ENCODE assay signal across 20 mouse cellular contexts in genomic region chr19:57534262-57534661, GRCm38 (mm10).
DNase-seq lines count a peak whose midpoint lies in the region; ATAC-seq and TF ChIP-seq lines count a peak whose summit lies in the region.
"Had no signal": no experiment of that assay in that cellular context is flagged by ENCODE, and none has a peak within 500 bp of the region (broad histone marks: within the 10 kb centered on the region; RNA-seq: fewer than 3 reads in every experiment).

No protein-coding gene starts in this region.

- no peak overlapping the region for H3K4me3 ChIP-seq in lung, postnatal 0 days (ENCODE audit: low read depth, low read length)
- H3K4me3 ChIP-seq in intestine, postnatal 0 days (ENCODE audit: low read depth, low read length): no peak overlapping the region
- no peak overlapping the region for H3K4me3 ChIP-seq in stomach, embryonic 14.5 days (ENCODE audit: low read depth, low read length)
- H3K4me3 ChIP-seq: embryonic facial prominence, embryonic 15.5 days; erythroblast, embryonic 14.5 days; forebrain, embryonic 15.5 days; heart, embryonic 13.5 days; hindbrain, embryonic 12.5 days had no signal

- no peaks in the 10 kb centered on the region for H3K36me3 ChIP-seq in lung, postnatal 0 days (ENCODE audit: insufficient read depth, low read length)
- no peaks in the 10 kb centered on the region for H3K36me3 ChIP-seq in intestine, postnatal 0 days (ENCODE audit: control insufficient read depth, insufficient read depth)
- no peaks in the 10 kb centered on the region for H3K36me3 ChIP-seq in stomach, embryonic 14.5 days (ENCODE audit: control insufficient read depth, insufficient read depth, low read length)
- H3K36me3 ChIP-seq: embryonic facial prominence, embryonic 15.5 days; forebrain, embryonic 15.5 days; heart, embryonic 13.5 days; hindbrain, embryonic 12.5 days had no signal

- no peak for TF ChIP-seq EP300 in lung, postnatal 0 days (IDR thresholded peaks at IDR 0.05)

- H3K27me3 ChIP-seq in lung, postnatal 0 days (replicated peaks; ENCODE audit: insufficient read depth, low read length): no peaks in the 10 kb centered on the region
- no peaks in the 10 kb centered on the region for H3K27me3 ChIP-seq in intestine, postnatal 0 days (replicated peaks; ENCODE audit: control insufficient read depth, insufficient read depth, low read length)
- no peaks in the 10 kb centered on the region for H3K27me3 ChIP-seq in stomach, embryonic 14.5 days (ENCODE audit: control insufficient read depth, insufficient read depth, low read length)
- H3K27me3 ChIP-seq: embryonic facial prominence, embryonic 15.5 days; forebrain, embryonic 15.5 days; hindbrain, embryonic 12.5 days had no signal

- DNase-seq in kidney, postnatal 10 days: peak; percentile 32
- DNase-seq in kidney, postnatal 14 days: no peak
- DNase-seq in lung, postnatal 0 days (ENCODE audit: low spot score): peak; percentile 37
- DNase-seq in lung, postnatal 4 days: no peak
- DNase-seq in heart, postnatal 36 days: no peak
- DNase-seq: adrenal gland, adult 2 months; adrenal gland, postnatal 25 days; cerebellum, adult 18-20 months; cerebellum, adult 9-11 months; cerebellum, postnatal 36 days; gastrocnemius, postnatal 36 days; heart, adult 11 months; heart, postnatal 4 days had no signal

- no peak overlapping the region for H3K4me2 ChIP-seq in lung, postnatal 0 days (replicated peaks; ENCODE audit: low read depth, low read length)
- H3K4me2 ChIP-seq in intestine, postnatal 0 days (replicated peaks; ENCODE audit: low read depth): no peak overlapping the region
- H3K4me2 ChIP-seq in stomach, embryonic 14.5 days (replicated peaks; ENCODE audit: low read depth, low read length): no peak overlapping the region
- H3K4me2 ChIP-seq: embryonic facial prominence, embryonic 15.5 days; forebrain, embryonic 15.5 days; heart, embryonic 13.5 days; hindbrain, embryonic 12.5 days had no signal

- WGBS in lung, postnatal 0 days: 58% methylated on average over 7 of the region's 7 CpGs
- 53% methylated on average over 7 of the region's 7 CpGs for WGBS in intestine, postnatal 0 days
- 36% methylated on average over 7 of the region's 7 CpGs for WGBS in stomach, embryonic 14.5 days

- intact Hi-C loops in heart, postnatal 36 days (cut with DNase I): no loop called here

- no peak overlapping the region for H3K27ac ChIP-seq in lung, postnatal 0 days (ENCODE audit: low read length)
- H3K27ac ChIP-seq in intestine, postnatal 0 days (ENCODE audit: low read depth, low read length): no peak overlapping the region
- H3K27ac ChIP-seq in stomach, embryonic 14.5 days (ENCODE audit: low read length): peak overlapping the region; percentile 41; the same call in 1 of the 2 replicates
- H3K27ac ChIP-seq: embryonic facial prominence, embryonic 15.5 days; forebrain, embryonic 15.5 days; heart, embryonic 13.5 days; hindbrain, embryonic 12.5 days had no signal

- no peak overlapping the region for H3K9ac ChIP-seq in lung, postnatal 0 days (replicated peaks; ENCODE audit: low read depth)
- no peak overlapping the region for H3K9ac ChIP-seq in intestine, postnatal 0 days (ENCODE audit: low read depth, low read length)
- no peak overlapping the region for H3K9ac ChIP-seq in stomach, embryonic 14.5 days (replicated peaks; ENCODE audit: low read depth, low read length)
- H3K9ac ChIP-seq: embryonic facial prominence, embryonic 15.5 days; forebrain, embryonic 15.5 days; heart, embryonic 13.5 days; hindbrain, embryonic 12.5 days had no signal

- no peaks in the 10 kb centered on the region for H3K9me3 ChIP-seq in lung, postnatal 0 days (ENCODE audit: low read length)
- H3K9me3 ChIP-seq in intestine, postnatal 0 days (ENCODE audit: control insufficient read depth): no peaks in the 10 kb centered on the region
- H3K9me3 ChIP-seq in stomach, embryonic 14.5 days (ENCODE audit: control insufficient read depth, low read depth, low read length): no peaks in the 10 kb centered on the region
- H3K9me3 ChIP-seq: embryonic facial prominence, embryonic 15.5 days; forebrain, embryonic 15.5 days; heart, embryonic 13.5 days; hindbrain, embryonic 12.5 days had no signal

- no peaks in the 10 kb centered on the region for H3K4me1 ChIP-seq in lung, postnatal 0 days (ENCODE audit: insufficient read depth, low read depth, low read length)
- no peaks in the 10 kb centered on the region; the same call in 1 of the 2 replicates for H3K4me1 ChIP-seq in intestine, postnatal 0 days (replicated peaks; ENCODE audit: control insufficient read depth, insufficient read depth, low read length)
- H3K4me1 ChIP-seq in stomach, embryonic 14.5 days (ENCODE audit: control insufficient read depth, insufficient read depth, low read length): 0 out of 2 replicates have a peak, but pooled peaks cover 11% of the 10 kb centered on the region
- H3K4me1 ChIP-seq: embryonic facial prominence, embryonic 15.5 days; heart, embryonic 13.5 days had no signal

- ATAC-seq in lung, postnatal 0 days: peak; percentile 35; the same call in 1 of the 2 replicates
- ATAC-seq in intestine, postnatal 0 days: peak; percentile 45; the same call in 1 of the 2 replicates
- no peak for ATAC-seq in stomach, embryonic 14.5 days (ENCODE audit: insufficient number of reproducible peaks, insufficient read depth, low FRiP score, low read depth)
- ATAC-seq: forebrain, embryonic 15.5 days had no signal

- TF ChIP-seq CTCF in lung, postnatal 0 days (IDR thresholded peaks at IDR 0.05): no peak
- no peak for TF ChIP-seq CTCF in intestine, postnatal 0 days (IDR thresholded peaks at IDR 0.05; ENCODE audit: low read depth)

Comparison
In these comparisons a context has a peak if more than half of its experiments do, and no peak if none do; other contexts are left out.
1. DNase-seq: peak in kidney, postnatal 10 days (single experiment) and lung, postnatal 0 days (single experiment); none in kidney, postnatal 14 days (single experiment), lung, postnatal 4 days (0 of 2) and heart, postnatal 36 days (0 of 2).